Mouse (Mus musculus): ENCODE results near the gene Cryba2. TPM values are rescaled to one million over a fixed set of nuclear protein-coding genes. Genes with fewer than 3 reads are reported as not detected.

The Cryba2 gene
- polyA plus RNA-seq (2017; shearing (Covaris generic)), result not detected

- no peak for ATAC-seq
Observed at GRCm38 (mm10) chr1:74893134-74893855, at the start of gene Cryba2. TSS of gene Cryba2 (minus strand) at chr1:74893143.

DNA sequence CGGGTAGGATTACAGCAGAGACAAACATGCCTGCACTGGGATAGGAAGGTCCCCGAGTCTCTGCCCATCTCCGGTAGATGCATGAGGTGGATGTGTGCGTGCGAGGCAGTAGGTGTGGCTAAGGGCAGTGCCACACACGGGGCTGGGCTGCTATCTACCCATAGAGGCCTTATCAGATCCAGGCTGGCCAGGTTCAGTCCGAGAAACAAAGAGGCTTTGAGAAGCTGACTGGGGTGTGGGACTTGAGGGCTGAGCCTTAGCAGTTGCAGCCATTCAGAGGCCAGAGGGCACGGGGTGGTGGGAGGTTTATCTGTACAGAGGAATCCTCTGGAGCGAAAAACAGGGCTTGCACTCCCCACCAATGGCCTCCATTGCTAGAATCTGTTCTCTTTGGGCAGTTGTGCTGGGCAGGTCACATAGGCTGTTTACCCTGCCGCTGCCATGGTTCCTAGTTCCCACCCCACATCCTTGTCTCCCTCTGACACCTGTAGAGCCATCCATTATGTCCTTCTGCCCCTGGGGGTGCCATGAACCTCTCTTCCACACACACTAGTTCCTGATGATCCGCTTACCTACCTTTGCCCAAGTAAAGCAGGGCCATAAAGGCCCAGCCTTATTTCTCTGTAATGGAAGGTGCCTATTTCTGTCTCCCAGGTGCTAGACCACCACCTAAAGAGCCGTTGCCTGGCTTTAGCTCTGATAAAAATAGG is 48.9 kb upstream of the Cryba2 start:
- no peak for ATAC-seq

DNA sequence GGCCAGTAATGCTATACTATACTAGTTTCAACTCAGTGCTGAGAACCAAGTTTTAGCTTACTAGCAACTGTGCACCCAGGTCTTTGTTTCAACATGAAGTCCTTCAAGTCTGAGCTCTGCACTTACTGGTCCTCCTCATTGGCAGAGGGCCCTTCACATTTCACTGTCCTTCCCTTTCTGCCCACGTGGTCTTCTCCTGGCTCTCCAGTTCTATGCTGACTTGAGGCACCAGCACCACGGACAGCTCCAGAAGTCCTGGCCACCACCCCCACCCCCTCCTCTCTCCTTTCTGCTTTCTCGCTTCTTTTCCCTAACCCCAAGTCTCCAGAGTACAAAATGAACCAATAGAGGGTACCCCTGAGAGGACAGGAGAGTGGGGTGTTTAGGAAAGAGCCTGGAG is 46.8 kb upstream of the Cryba2 start:
- ATAC-seq, result no peak

GRCm38 (mm10) chr1:74936221-74936830 is 43.4 kb upstream of the Cryba2 start:
- no peak for ATAC-seq

GRCm38 (mm10) chr1:74935402-74935801 is 42.5 kb upstream of the Cryba2 start, which contains the start of gene Cfap65:
TSS of gene Cfap65 (minus strand) at chr1:74935599.
- no peak for ATAC-seq

GRCm38 (mm10) chr1:74927621-74928296 is 34.8 kb upstream of the Cryba2 start:
- ATAC-seq, result no peak

- ATAC-seq, result no peak
Observed at GRCm38 (mm10) chr1:74926721-74927120, 33.8 kb upstream of the Cryba2 start.

DNA sequence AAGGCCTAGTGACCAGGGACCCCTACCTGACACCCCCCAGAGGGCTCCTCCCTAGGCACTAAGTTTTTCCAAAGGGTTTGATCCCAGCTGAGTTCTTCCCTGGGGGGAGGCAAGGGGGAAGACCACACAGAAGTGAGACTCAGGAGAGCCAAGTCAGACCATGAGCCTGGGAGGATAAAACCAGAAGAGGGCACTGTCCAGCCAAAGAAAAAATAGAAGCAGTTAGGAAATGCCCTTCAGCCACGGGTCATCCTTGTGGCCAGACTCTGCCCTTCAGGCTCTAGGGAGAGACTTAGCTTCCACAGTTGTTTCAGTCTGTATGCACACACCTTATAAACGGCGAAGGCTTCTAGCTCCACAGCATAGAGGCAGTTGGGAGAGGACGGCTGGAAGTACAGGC is 31.5 kb upstream of the Cryba2 start:
- no peak for ATAC-seq

GRCm38 (mm10) chr1:74915706-74916105 is 22.8 kb upstream of the Cryba2 start:
- ATAC-seq, result no peak

DNA sequence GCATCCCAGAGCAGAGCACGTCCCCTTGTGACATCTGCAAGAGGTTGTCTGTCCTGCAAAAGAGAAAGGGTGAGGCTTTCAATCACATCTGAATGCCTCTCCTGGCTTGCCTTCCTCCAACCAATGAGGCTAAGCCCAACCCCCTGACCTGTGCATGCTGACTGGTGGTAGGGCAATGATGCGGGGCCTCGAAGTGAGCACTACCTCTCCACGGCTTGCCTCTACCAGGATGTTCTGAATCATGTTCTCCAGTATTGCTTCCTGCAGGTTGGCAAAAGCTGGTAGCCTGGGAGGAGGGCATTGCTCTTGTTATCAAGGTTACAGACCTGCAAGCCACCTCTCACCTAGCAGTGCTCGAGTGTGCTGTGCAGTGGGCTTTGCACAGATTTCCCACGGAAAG is 9.2 kb upstream of the Cryba2 start:
- ATAC-seq, result no peak

- ATAC-seq, result no peak
Observed at GRCm38 (mm10) chr1:74901686-74902085, 8.7 kb upstream of the Cryba2 start.

DNA sequence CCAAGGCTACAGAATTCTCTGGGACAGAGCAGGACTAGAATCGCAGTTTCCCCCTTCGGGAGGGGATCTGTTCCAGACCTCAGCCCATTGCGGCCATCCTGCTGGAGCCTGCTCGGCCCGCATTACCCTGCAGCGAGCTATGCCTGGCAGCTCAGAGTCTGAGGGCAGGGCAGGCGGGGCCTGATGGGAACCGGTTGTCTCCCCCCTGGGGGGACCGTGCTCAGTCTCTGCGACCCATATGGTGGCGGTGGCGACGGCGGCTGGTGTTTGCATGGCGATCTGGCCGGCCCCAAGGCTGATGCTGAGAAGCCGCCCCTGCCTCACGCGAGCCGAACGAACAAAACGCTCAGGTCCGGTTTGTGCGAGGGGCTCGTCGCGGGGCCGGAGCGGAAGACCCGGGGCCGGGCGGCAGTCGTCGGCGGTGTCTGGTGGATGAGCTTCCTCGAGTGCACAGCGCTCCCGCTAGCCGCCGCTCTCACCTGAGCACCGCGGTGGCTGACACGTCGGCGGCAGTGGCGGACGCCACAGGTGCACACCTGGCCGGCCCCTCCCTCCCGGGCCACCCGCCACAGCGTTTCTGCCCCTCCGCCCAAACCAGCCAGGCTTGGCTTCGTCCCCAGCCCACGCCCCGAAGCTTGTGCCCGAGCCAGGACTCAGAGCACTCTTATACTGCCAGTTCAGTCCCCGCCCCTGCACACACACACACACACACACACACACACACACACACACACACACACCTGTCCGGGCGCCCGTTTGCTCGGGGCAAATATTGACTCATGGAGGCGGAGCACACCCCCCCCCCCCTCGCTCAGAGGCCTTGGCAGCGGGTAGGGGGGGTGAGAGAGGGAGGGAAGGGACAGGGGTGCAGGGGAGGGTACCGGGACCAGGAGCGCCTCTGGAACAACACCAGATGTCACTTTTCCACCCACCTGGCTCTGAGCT is 7.7 kb upstream of the Cryba2 start:
- ATAC-seq, result no peak

DNA sequence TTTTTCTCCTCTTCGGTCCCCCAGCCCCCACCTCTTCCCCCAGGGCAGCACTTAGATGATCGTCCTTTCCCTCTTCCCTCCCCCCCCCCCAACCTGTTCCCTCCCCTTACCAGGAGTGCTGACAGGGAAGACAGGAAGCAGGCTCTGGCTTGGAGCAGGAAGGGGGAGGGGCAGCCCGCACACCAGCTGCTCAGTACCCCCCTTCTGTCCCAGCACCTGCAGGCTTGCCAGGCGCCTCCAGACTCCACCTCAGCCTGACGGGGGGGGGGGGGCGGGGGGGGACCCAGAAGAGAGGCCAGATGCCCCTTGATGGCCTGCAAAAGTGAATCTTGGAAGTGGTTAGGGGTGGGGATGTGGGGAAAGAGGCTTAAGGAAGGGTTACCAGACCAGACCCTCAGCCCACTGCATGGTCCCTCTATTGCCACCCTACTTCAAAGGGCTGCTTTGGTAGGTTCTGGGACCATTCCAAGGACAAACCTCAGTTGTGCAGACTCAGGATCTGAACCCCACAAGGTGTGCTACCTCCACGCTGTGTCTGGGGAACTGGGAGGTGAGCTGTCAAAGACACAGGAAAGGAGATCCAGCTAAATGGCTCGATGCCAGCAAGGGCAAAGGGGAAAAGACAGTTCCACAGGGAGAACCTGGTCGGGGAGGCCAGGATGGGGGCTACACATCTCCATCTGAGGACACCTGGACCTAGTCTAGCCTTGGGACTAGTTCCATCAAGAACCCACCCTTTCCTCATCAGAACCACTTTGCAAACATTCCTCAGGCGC is 5.9 kb upstream of the Cryba2 start:
- no peak for ATAC-seq

GRCm38 (mm10) chr1:74897976-74898375 is 5.0 kb upstream of the Cryba2 start:
- ATAC-seq, result no peak

GRCm38 (mm10) chr1:74894966-74895365 is 2.0 kb upstream of the Cryba2 start:
- no peak for ATAC-seq

DNA sequence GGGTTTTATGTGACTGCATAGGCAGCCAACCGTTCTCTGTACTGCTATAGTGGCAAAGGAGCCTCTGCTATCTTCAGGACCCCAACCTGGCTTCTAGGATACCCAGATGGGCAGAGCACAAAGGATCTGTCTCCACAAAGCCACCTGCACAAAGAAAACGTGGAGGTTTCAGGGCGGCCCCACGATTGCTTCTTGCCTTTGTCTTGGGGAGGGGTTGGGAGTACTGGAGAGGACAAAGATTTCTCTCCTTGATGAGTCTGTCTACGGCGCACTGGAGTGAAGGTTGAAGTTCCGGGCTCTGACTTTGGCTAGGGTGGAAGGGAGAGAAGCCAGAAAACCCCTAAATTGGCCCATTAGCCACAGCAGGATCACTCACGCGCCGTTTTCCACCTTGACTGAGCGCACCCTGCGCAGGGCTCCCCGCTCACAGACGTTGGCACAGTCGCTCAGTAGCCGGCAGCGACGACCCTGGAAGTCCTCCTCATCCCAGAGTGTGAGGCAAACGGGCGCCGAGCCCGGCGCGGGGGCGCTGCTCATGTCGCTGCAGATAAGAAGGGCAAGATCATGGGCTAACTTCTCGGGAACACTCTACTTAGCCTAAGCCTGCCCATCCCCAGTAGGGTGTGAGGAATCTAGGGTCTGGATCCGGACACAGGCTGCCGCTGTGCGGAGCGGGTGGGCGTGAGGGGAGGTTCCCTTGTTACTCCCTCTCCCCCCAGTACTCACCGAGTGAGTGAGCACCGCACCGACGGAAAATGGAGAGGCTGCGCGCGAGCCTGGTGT is 401 bp downstream of the Cryba2 start:
- no peak for ATAC-seq

- no peak for ATAC-seq
Observed at GRCm38 (mm10) chr1:74891513-74891912, 1.4 kb downstream of the Cryba2 start.

DNA sequence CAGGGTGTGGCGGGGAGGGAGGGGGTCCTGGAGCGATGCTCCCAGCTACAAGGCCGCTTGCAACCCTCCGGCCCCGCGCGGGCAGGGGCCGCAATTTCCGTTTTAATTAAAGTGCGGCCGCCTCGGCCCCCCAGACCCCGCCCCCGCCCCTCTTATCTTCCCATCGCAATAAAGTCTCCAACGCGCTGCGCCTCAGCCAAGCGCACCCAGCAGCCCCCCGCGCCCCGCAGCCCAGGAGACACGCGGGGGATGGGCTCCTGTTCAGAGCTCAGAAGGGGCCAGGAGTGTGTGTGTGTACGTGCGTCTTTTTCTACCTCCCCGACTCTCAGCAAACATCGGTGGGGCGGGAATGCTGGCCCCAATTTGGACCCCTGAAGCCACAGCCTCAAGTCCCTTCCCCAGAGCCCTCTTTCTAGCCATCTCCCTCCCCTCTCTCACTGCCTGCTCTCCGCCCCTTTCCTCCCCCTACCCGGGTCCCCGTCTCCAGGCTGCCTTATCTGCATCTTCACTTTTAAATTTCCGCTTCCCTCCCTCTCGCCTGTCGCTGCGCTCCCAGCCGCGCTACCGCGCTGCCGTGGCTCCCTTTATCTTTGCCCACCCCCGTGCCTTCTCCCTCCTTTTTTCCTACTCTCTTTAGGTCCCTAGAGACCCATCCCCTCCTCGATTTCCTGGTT is 7.4 kb downstream of the Cryba2 start, which contains the start of gene Fev:
Gene Fev (minus strand): TSS at position 51 of the 674 bp plus-strand sequence.
- ATAC-seq, result no peak

Data from inflammation-experienced regulatory T-cells, adult 6 months (primary cell).